Mouse (Mus musculus): ENCODE measurements around the gene Olfr516. TPM values are rescaled to one million over a fixed set of nuclear protein-coding genes. Genes with fewer than 3 reads are reported as not detected.
"Not testable (repeated sequence)": the region's sequence is repeated elsewhere in the genome, so short reads cannot be mapped to it uniquely, and the experiment has no call there.

Olfr516 gene
- not detected in 2 replicates for polyA plus RNA-seq (2015; fragmentation: Nextera tagmentation; extraction: Ambion mirVana)

- Histone ChIP-seq H3K27me3 (no peaks in the 10 kb centered on the region), H3K4me2 (no peak within 1 kb of the TSS), H3K9me3 (no peaks in the 10 kb centered on the region), H3K36me3 (no peaks in the 10 kb centered on the region), H3K27ac (no peak within 1 kb of the TSS), H3K4me3 (no peak within 1 kb of the TSS), H3K9ac (no peak within 1 kb of the TSS), H3K4me1 (no peaks in the 10 kb centered on the region)
- WGBS, result 82% methylated on average over 2 of the region's 2 CpGs
- ATAC-seq (ENCODE audit: borderline replicate concordance, extremely low read depth, low FRiP score, low TSS enrichment), result no peak
Measured at GRCm38 (mm10) chr7:108850429-108850828, at the start of gene Olfr516. Olfr516 (minus strand) TSS chr7:108850529.

GRCm38 (mm10) chr7:108894320-108894719, 44.0 kb upstream of the Olfr516 start, which contains the start of gene Olfr519:
Olfr519 (minus strand) TSS chr7:108894420.
- no peaks in the 10 kb centered on the region for H3K9me3 ChIP-seq
- no peak within 1 kb of the TSS for H3K9ac ChIP-seq
- 82% methylated on average over 5 of the region's 5 CpGs for WGBS
- H3K4me1 ChIP-seq, result no peaks in the 10 kb centered on the region
- ATAC-seq (ENCODE audit: borderline replicate concordance, extremely low read depth, low FRiP score, low TSS enrichment), result no peak
- H3K4me2 ChIP-seq, result no peak within 1 kb of the TSS
- no peaks in the 10 kb centered on the region for H3K36me3 ChIP-seq
- H3K27ac ChIP-seq, result no peak within 1 kb of the TSS
- H3K27me3 ChIP-seq, result no peaks in the 10 kb centered on the region
- no peak within 1 kb of the TSS for H3K4me3 ChIP-seq

GRCm38 (mm10) chr7:108884906-108885305, 34.6 kb upstream of the Olfr516 start, which contains the start of gene Olfr518:
Olfr518 (minus strand) TSS chr7:108885006.
- no peaks in the 10 kb centered on the region for H3K36me3 ChIP-seq

GRCm38 (mm10) chr7:108872279-108872678, 21.9 kb upstream of the Olfr516 start, which contains the start of gene Olfr517:
Olfr517 (minus strand) TSS chr7:108872379.
- Histone ChIP-seq H3K9me3 (no peaks in the 10 kb centered on the region), H3K4me1 (no peaks in the 10 kb centered on the region), H3K9ac (no peak within 1 kb of the TSS), H3K4me2 (no peak within 1 kb of the TSS), H3K4me3 (no peak within 1 kb of the TSS), H3K36me3 (no peaks in the 10 kb centered on the region), H3K27me3 (no peaks in the 10 kb centered on the region), H3K27ac (no peak within 1 kb of the TSS)
- ATAC-seq (ENCODE audit: borderline replicate concordance, extremely low read depth, low FRiP score, low TSS enrichment), result no peak
- WGBS, result 60% methylated on average over 2 of the region's 2 CpGs

More at GRCm38 (mm10) chr7:108884906-108885305, 34.6 kb upstream of the Olfr516 start, which contains the start of gene Olfr518:
- 69% methylated on average over 4 of the region's 4 CpGs for WGBS
- Histone ChIP-seq H3K9ac (no peak within 1 kb of the TSS), H3K27me3 (no peaks in the 10 kb centered on the region), H3K4me3 (no peak within 1 kb of the TSS), H3K27ac (no peak within 1 kb of the TSS), H3K4me2 (no peak within 1 kb of the TSS), H3K9me3 (no peaks in the 10 kb centered on the region), H3K4me1 (no peaks in the 10 kb centered on the region)
- no peak for ATAC-seq (ENCODE audit: borderline replicate concordance, extremely low read depth, low FRiP score, low TSS enrichment)

- H3K27me3 ChIP-seq, result no peaks in the 10 kb centered on the region
- no peaks in the 10 kb centered on the region for H3K9me3 ChIP-seq
- H3K4me1 ChIP-seq, result no peaks in the 10 kb centered on the region
- H3K27ac ChIP-seq, result no peak within 1 kb of the TSS
- no peaks in the 10 kb centered on the region for H3K36me3 ChIP-seq
- H3K4me2 ChIP-seq, result no peak within 1 kb of the TSS
- no peak within 1 kb of the TSS for H3K4me3 ChIP-seq
- no peak within 1 kb of the TSS for H3K9ac ChIP-seq
- ATAC-seq (ENCODE audit: borderline replicate concordance, extremely low read depth, low FRiP score, low TSS enrichment), result no peak
Measured at GRCm38 (mm10) chr7:108825897-108826296, 24.4 kb downstream of the Olfr516 start, which contains the start of gene Olfr514. Olfr514 (minus strand) TSS chr7:108825997.

GRCm38 (mm10) chr7:108814593-108815215, 35.6 kb downstream of the Olfr516 start:
- not testable (repeated sequence) for H3K4me2 ChIP-seq; H3K4me3 ChIP-seq; H3K36me3 ChIP-seq; H3K9me3 ChIP-seq; H3K4me1 ChIP-seq; H3K9ac ChIP-seq; H3K27ac ChIP-seq; H3K27me3 ChIP-seq; ATAC-seq (ENCODE audit: borderline replicate concordance, extremely low read depth, low FRiP score, low TSS enrichment)
- 34% methylated on average over 5 of the region's 5 CpGs for WGBS

GRCm38 (mm10) chr7:108797205-108797933, 53.0 kb downstream of the Olfr516 start:
- WGBS, result 41% methylated on average over 1 of the region's 1 CpGs
- ATAC-seq (ENCODE audit: borderline replicate concordance, extremely low read depth, low FRiP score, low TSS enrichment), result no peak
- no peak overlapping the region for H3K27ac ChIP-seq

More at GRCm38 (mm10) chr7:108797205-108797933, 53.0 kb downstream of the Olfr516 start:
- H3K9me3 ChIP-seq, result no peaks in the 10 kb centered on the region
- H3K4me2 ChIP-seq, result no peak overlapping the region
- H3K4me1 ChIP-seq, result no peaks in the 10 kb centered on the region
- no peaks in the 10 kb centered on the region for H3K36me3 ChIP-seq
- H3K9ac ChIP-seq, result no peak overlapping the region
- no peak overlapping the region for H3K4me3 ChIP-seq
- no peaks in the 10 kb centered on the region for H3K27me3 ChIP-seq

Other genes with a start within 250 kb of the Olfr516 start
- gene Olfr506, start 239.7 kb downstream of the Olfr516 start, polyA plus RNA-seq (2015; fragmentation: Nextera tagmentation; extraction: Ambion mirVana), result not detected in 2 replicates
- not detected in 2 replicates for gene Olfr507, start 228.7 kb downstream of the Olfr516 start, polyA plus RNA-seq (2015; fragmentation: Nextera tagmentation; extraction: Ambion mirVana)
- gene Olfr508, start 220.5 kb downstream of the Olfr516 start, polyA plus RNA-seq (2015; fragmentation: Nextera tagmentation; extraction: Ambion mirVana), result not detected in 2 replicates
- not detected in 2 replicates for gene Olfr509, start 198.6 kb downstream of the Olfr516 start, polyA plus RNA-seq (2015; fragmentation: Nextera tagmentation; extraction: Ambion mirVana)
- gene Olfr510, start 184.1 kb downstream of the Olfr516 start, polyA plus RNA-seq (2015; fragmentation: Nextera tagmentation; extraction: Ambion mirVana), result not detected in 2 replicates
- not detected in 2 replicates for gene Olfr512, start 137.2 kb downstream of the Olfr516 start, polyA plus RNA-seq (2015; fragmentation: Nextera tagmentation; extraction: Ambion mirVana)
- not detected in 2 replicates for gene Olfr513, start 99.6 kb downstream of the Olfr516 start, polyA plus RNA-seq (2015; fragmentation: Nextera tagmentation; extraction: Ambion mirVana)
- gene Olfr514, start 24.5 kb downstream of the Olfr516 start, polyA plus RNA-seq (2015; fragmentation: Nextera tagmentation; extraction: Ambion mirVana), result not detected in 2 replicates
- not detected in 2 replicates for gene Olfr517, start 21.9 kb upstream of the Olfr516 start, polyA plus RNA-seq (2015; fragmentation: Nextera tagmentation; extraction: Ambion mirVana)
- not detected in 2 replicates for gene Olfr518, start 34.5 kb upstream of the Olfr516 start, polyA plus RNA-seq (2015; fragmentation: Nextera tagmentation; extraction: Ambion mirVana)
- gene Olfr519, start 43.9 kb upstream of the Olfr516 start, polyA plus RNA-seq (2015; fragmentation: Nextera tagmentation; extraction: Ambion mirVana), result not detected in 2 replicates
- 0.73 and 1.00 TPM in 2 replicates for gene Nlrp10, start 79.6 kb upstream of the Olfr516 start, polyA plus RNA-seq (2015; fragmentation: Nextera tagmentation; extraction: Ambion mirVana)
- gene Eif3f, start 83.9 kb upstream of the Olfr516 start, polyA plus RNA-seq (2015; fragmentation: Nextera tagmentation; extraction: Ambion mirVana), result 86.6 and 87.6 TPM in 2 replicates
- 1.5 and 1.8 TPM in 2 replicates for gene Tub, start 99.8 kb upstream of the Olfr516 start, polyA plus RNA-seq (2015; fragmentation: Nextera tagmentation; extraction: Ambion mirVana)
- 1.1 and 1.2 TPM in 2 replicates for gene Ric3, start 232.8 kb upstream of the Olfr516 start, polyA plus RNA-seq (2015; fragmentation: Nextera tagmentation; extraction: Ambion mirVana)

Measured in lung, embryonic 15.5 days (tissue).